Mouse (Mus musculus) olfactory bulb, adult 2 months (tissue): ENCODE results near the gene Fndc1.

Experiments
- CTCF ChIP-seq: fragments of 200-500 bp; IDR thresholded peaks from 2 replicates; pipeline ENCODE4 v1.5.1; 2012; ENCODE audit warnings: low read depth, mild to moderate bottlenecking, low read length, moderate library complexity; ENCODE audit not compliant: insufficient read depth
- POLR2A ChIP-seq: fragments of 200-500 bp; IDR thresholded peaks from 2 replicates; pipeline ENCODE4 v1.6.1; 2012; ENCODE audit warnings: mild to moderate bottlenecking, low read depth, low read length, moderate library complexity; ENCODE audit not compliant: insufficient read depth

DNA sequence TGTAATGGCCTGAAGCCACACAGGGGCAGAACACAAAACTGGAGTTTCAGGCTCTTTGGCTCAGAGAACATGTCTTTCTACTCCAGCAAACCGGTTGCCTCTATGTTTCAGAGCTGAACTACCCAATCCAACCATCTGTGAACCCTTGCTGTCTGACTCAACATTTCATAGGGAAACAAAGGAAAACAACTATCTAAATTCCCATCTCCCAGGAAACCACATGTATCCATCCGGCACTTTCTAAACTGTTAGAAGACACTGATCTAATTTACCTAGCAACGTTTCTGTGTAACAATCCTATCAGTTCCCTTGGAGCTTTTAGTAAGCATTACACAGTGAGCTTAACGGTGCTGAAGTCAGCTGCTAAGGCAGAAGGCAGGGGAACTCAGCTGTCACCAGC is 67.3 kb downstream of the Fndc1 start:
- no peak for TF ChIP-seq CTCF
- no peak for TF ChIP-seq POLR2A
